23 mouse cellular contexts compared by ENCODE assay signal in the genomic region with DNA sequence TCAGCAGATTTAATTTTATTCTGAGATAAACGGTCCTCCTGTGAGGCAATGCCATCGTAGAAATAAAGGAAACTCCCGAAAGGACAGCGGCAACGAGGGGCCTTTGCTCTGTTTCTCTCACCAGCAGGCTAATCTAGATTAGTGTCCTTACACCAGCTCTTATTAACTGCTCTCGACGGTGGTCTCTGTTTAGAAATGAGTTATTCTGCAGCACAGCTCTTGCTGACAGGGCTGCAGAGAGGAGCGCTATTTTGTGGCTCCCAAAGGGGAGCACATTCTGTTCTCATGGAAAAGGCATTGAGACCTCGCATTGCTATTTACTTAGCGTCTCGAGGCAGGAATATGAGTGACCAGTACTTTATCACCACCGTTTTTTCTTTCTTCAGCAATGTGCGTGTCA.
DNase-seq lines count a peak whose midpoint lies in the region; ATAC-seq lines count a peak whose summit lies in the region.
"Had no signal": no experiment of that assay in that cellular context is flagged by ENCODE, and none has a peak within 500 bp of the region (broad histone marks: within the 10 kb centered on the region; RNA-seq: fewer than 3 reads in every experiment).

No protein-coding gene starts in this region.

- WGBS in midbrain, embryonic 12.5 days: 66% methylated on average over 13 of the region's 13 CpGs
- WGBS in midbrain, embryonic 16.5 days: 50% methylated on average over 13 of the region's 13 CpGs
- WGBS in neural tube, embryonic 12.5 days: 55% methylated on average over 13 of the region's 13 CpGs
- WGBS in neural tube, embryonic 13.5 days: 41% methylated on average over 13 of the region's 13 CpGs
- 31% methylated on average over 13 of the region's 13 CpGs for WGBS in neural tube, embryonic 15.5 days

- no peaks in the 10 kb centered on the region for H3K36me3 ChIP-seq in midbrain, embryonic 12.5 days
- H3K36me3 ChIP-seq in midbrain, embryonic 16.5 days (ENCODE audit: control insufficient read depth, insufficient read depth, low read length): no peaks in the 10 kb centered on the region
- H3K36me3 ChIP-seq in neural tube, embryonic 12.5 days: no peaks in the 10 kb centered on the region
- no peaks in the 10 kb centered on the region for H3K36me3 ChIP-seq in neural tube, embryonic 13.5 days
- H3K36me3 ChIP-seq in neural tube, embryonic 15.5 days: no peaks in the 10 kb centered on the region
- H3K36me3 ChIP-seq: embryonic facial prominence, embryonic 13.5 days; embryonic facial prominence, embryonic 15.5 days; forebrain, embryonic 10.5 days; forebrain, embryonic 12.5 days had no signal

- 0 out of 2 replicates have a peak, but pooled peaks have one; percentile 27 for ATAC-seq in midbrain, embryonic 12.5 days (ENCODE audit: low FRiP score, low read depth)
- ATAC-seq in midbrain, embryonic 16.5 days: no peak
- ATAC-seq in neural tube, embryonic 12.5 days (ENCODE audit: low FRiP score, low read depth): 0 out of 2 replicates have a peak, but pooled peaks have one; percentile 41
- ATAC-seq in neural tube, embryonic 13.5 days (ENCODE audit: low read depth): no peak
- peak; percentile 55 for ATAC-seq in neural tube, embryonic 15.5 days (ENCODE audit: low FRiP score)
- ATAC-seq: forebrain, embryonic 14.5 days; forebrain, postnatal 0 days had no signal

- 0 out of 2 replicates have a peak, but pooled peaks cover 3% of the 10 kb centered on the region for H3K27me3 ChIP-seq in midbrain, embryonic 12.5 days
- H3K27me3 ChIP-seq in midbrain, embryonic 16.5 days (ENCODE audit: control insufficient read depth, insufficient read depth, low read depth, low read length): no peaks in the 10 kb centered on the region
- H3K27me3 ChIP-seq in neural tube, embryonic 12.5 days (replicated peaks): no peaks in the 10 kb centered on the region
- no peaks in the 10 kb centered on the region for H3K27me3 ChIP-seq in neural tube, embryonic 13.5 days
- no peaks in the 10 kb centered on the region for H3K27me3 ChIP-seq in neural tube, embryonic 15.5 days (replicated peaks)
- H3K27me3 ChIP-seq: embryonic facial prominence, embryonic 13.5 days; embryonic facial prominence, embryonic 15.5 days; forebrain, embryonic 12.5 days had no signal

- H3K27ac ChIP-seq in midbrain, embryonic 12.5 days (replicated peaks): no peak overlapping the region
- no peak overlapping the region for H3K27ac ChIP-seq in midbrain, embryonic 16.5 days (ENCODE audit: low read length)
- no peak overlapping the region for H3K27ac ChIP-seq in neural tube, embryonic 12.5 days
- no peak overlapping the region for H3K27ac ChIP-seq in neural tube, embryonic 13.5 days (replicated peaks)
- no peak overlapping the region for H3K27ac ChIP-seq in neural tube, embryonic 15.5 days (replicated peaks)
- H3K27ac ChIP-seq: embryonic facial prominence, embryonic 13.5 days; embryonic facial prominence, embryonic 15.5 days; forebrain, embryonic 10.5 days; forebrain, embryonic 12.5 days had no signal

- H3K9ac ChIP-seq in midbrain, embryonic 12.5 days (replicated peaks): no peak overlapping the region
- no peak overlapping the region for H3K9ac ChIP-seq in midbrain, embryonic 16.5 days (ENCODE audit: low read depth, low read length)
- no peak overlapping the region for H3K9ac ChIP-seq in neural tube, embryonic 12.5 days
- H3K9ac ChIP-seq in neural tube, embryonic 13.5 days: peak overlapping the region; percentile 22; the same call in 1 of the 2 replicates
- H3K9ac ChIP-seq in neural tube, embryonic 15.5 days (replicated peaks): no peak overlapping the region
- H3K9ac ChIP-seq: embryonic facial prominence, embryonic 13.5 days; embryonic facial prominence, embryonic 15.5 days; forebrain, embryonic 12.5 days; forebrain, postnatal 0 days had no signal

- DNase-seq in neural tube, embryonic 10.5 days (ENCODE audit: extremely low spot score, low spot score): no peak
- DNase-seq in spleen, adult 18-20 months: no peak
- DNase-seq in embryo, embryonic 11 days: no peak
- DNase-seq: adrenal gland, adult 2 months; adrenal gland, postnatal 10 days; adrenal gland, postnatal 25 days; cerebellum, adult 11-12 months; cerebellum, adult 2 months; cerebellum, adult 9-10 months; cerebellum, postnatal 10 days; cerebellum, postnatal 25 days; forebrain, postnatal 0 days had no signal

- no peak overlapping the region for H3K4me3 ChIP-seq in midbrain, embryonic 12.5 days
- H3K4me3 ChIP-seq in midbrain, embryonic 16.5 days (ENCODE audit: low read depth, low read length): no peak overlapping the region
- H3K4me3 ChIP-seq in neural tube, embryonic 12.5 days: no peak overlapping the region
- H3K4me3 ChIP-seq in neural tube, embryonic 13.5 days: no peak overlapping the region
- H3K4me3 ChIP-seq in neural tube, embryonic 15.5 days (replicated peaks): no peak overlapping the region
- H3K4me3 ChIP-seq: embryonic facial prominence, embryonic 13.5 days; embryonic facial prominence, embryonic 15.5 days; erythroblast, embryonic 14.5 days; forebrain, embryonic 10.5 days; forebrain, embryonic 12.5 days had no signal

- no peaks in the 10 kb centered on the region; the same call in 1 of the 2 replicates for H3K4me1 ChIP-seq in midbrain, embryonic 12.5 days
- H3K4me1 ChIP-seq in midbrain, embryonic 16.5 days (ENCODE audit: control insufficient read depth, insufficient read depth, low read length): peaks cover 4% of the 10 kb centered on the region
- no peaks in the 10 kb centered on the region for H3K4me1 ChIP-seq in neural tube, embryonic 12.5 days
- H3K4me1 ChIP-seq in neural tube, embryonic 13.5 days (replicated peaks): peaks cover 17% of the 10 kb centered on the region; the same call in 1 of the 2 replicates
- H3K4me1 ChIP-seq in neural tube, embryonic 15.5 days: peaks cover 10% of the 10 kb centered on the region
- H3K4me1 ChIP-seq: embryonic facial prominence, embryonic 13.5 days; embryonic facial prominence, embryonic 15.5 days; forebrain, embryonic 10.5 days; forebrain, embryonic 12.5 days had no signal

- no peaks in the 10 kb centered on the region for H3K9me3 ChIP-seq in midbrain, embryonic 12.5 days
- H3K9me3 ChIP-seq in midbrain, embryonic 16.5 days (replicated peaks; ENCODE audit: control insufficient read depth, low read length, poor library complexity, severe bottlenecking): no peaks in the 10 kb centered on the region
- H3K9me3 ChIP-seq in neural tube, embryonic 12.5 days: no peaks in the 10 kb centered on the region
- no peaks in the 10 kb centered on the region for H3K9me3 ChIP-seq in neural tube, embryonic 13.5 days
- no peaks in the 10 kb centered on the region for H3K9me3 ChIP-seq in neural tube, embryonic 15.5 days (replicated peaks)
- H3K9me3 ChIP-seq: embryonic facial prominence, embryonic 13.5 days; embryonic facial prominence, embryonic 15.5 days; forebrain, embryonic 10.5 days; forebrain, embryonic 12.5 days had no signal

- no peak overlapping the region for H3K4me2 ChIP-seq in midbrain, embryonic 12.5 days (replicated peaks)
- H3K4me2 ChIP-seq in midbrain, embryonic 16.5 days (ENCODE audit: low read length): no peak overlapping the region
- H3K4me2 ChIP-seq in neural tube, embryonic 12.5 days (replicated peaks): no peak overlapping the region
- H3K4me2 ChIP-seq in neural tube, embryonic 13.5 days: peak overlapping the region; percentile 18; the same call in 1 of the 2 replicates
- peak overlapping the region; percentile 2; the same call in 1 of the 2 replicates for H3K4me2 ChIP-seq in neural tube, embryonic 15.5 days
- H3K4me2 ChIP-seq: embryonic facial prominence, embryonic 13.5 days; embryonic facial prominence, embryonic 15.5 days; forebrain, embryonic 12.5 days had no signal

Comparison
In these comparisons a context has a peak if more than half of its experiments do, and no peak if none do; other contexts are left out.
1. ATAC-seq: peak in midbrain, embryonic 12.5 days (single experiment), neural tube, embryonic 12.5 days (single experiment) and neural tube, embryonic 15.5 days (single experiment); none in midbrain, embryonic 16.5 days (single experiment) and neural tube, embryonic 13.5 days (single experiment).
2. H3K4me2 ChIP-seq: peak in neural tube, embryonic 13.5 days (single experiment) and neural tube, embryonic 15.5 days (single experiment); none in midbrain, embryonic 12.5 days (single experiment), midbrain, embryonic 16.5 days (single experiment) and neural tube, embryonic 12.5 days (single experiment).